In genomic region chr13:98027122-98027521, GRCm38 (mm10) we compare ENCODE assay signal across 9 mouse cellular contexts.
DNase-seq lines count a peak whose midpoint lies in the region; ATAC-seq and TF ChIP-seq lines count a peak whose summit lies in the region.
"Had no signal": no experiment of that assay in that cellular context is flagged by ENCODE, and none has a peak within 500 bp of the region (broad histone marks: within the 10 kb centered on the region; RNA-seq: fewer than 3 reads in every experiment).

No protein-coding gene starts in this region.

- no peak overlapping the region for H3K9ac ChIP-seq in ES-Bruce4 (ENCODE audit: low read depth, poor library complexity, severe bottlenecking)
- no peak overlapping the region for H3K9ac ChIP-seq in lung, embryonic 14.5 days
- H3K9ac ChIP-seq in forebrain, embryonic 14.5 days (ENCODE audit: low read length): no peak overlapping the region
- H3K9ac ChIP-seq: limb, embryonic 13.5 days had no signal

- WGBS in lung, embryonic 14.5 days: 51% methylated on average over 5 of the region's 5 CpGs
- 84% methylated on average over 5 of the region's 5 CpGs for WGBS in forebrain, embryonic 14.5 days

- DNase-seq in heart, postnatal 10 days: peak; percentile 35 to 51
- no peak for DNase-seq in heart, adult 9 months (ENCODE audit: low spot score in 2 of 2)
- DNase-seq in 416B (ENCODE audit: low read depth) (peak; percentile 63), adipocyte (ENCODE audit: low spot score) (no peak)
- DNase-seq in lung, embryonic 14.5 days: peak; percentile 75
- no peak for DNase-seq in forebrain, embryonic 14.5 days (ENCODE audit: low spot score)
- DNase-seq in cerebellum, adult 8-10 months: no peak

- no peaks in the 10 kb centered on the region for H3K27me3 ChIP-seq in ES-Bruce4 (ENCODE audit: control insufficient read depth, insufficient read depth, low read length, poor library complexity, severe bottlenecking)
- H3K27me3 ChIP-seq in lung, embryonic 14.5 days (ENCODE audit: insufficient read depth, low read length): no peaks in the 10 kb centered on the region
- H3K27me3 ChIP-seq in forebrain, embryonic 14.5 days (replicated peaks; ENCODE audit: control insufficient read depth, insufficient read depth, low read length): no peaks in the 10 kb centered on the region
- H3K27me3 ChIP-seq: limb, embryonic 13.5 days had no signal

- no peaks in the 10 kb centered on the region for H3K9me3 ChIP-seq in ES-Bruce4 (replicated peaks; ENCODE audit: control insufficient read depth, insufficient read depth, low read length, poor library complexity, severe bottlenecking)
- no peaks in the 10 kb centered on the region for H3K9me3 ChIP-seq in lung, embryonic 14.5 days (ENCODE audit: low read depth, low read length)
- no peaks in the 10 kb centered on the region for H3K9me3 ChIP-seq in forebrain, embryonic 14.5 days (replicated peaks; ENCODE audit: control insufficient read depth, low read length)
- H3K9me3 ChIP-seq: limb, embryonic 13.5 days had no signal

- no peak for TF ChIP-seq POLR2A in ES-Bruce4 (IDR thresholded peaks at IDR 0.05; ENCODE audit: insufficient read depth, low read length)

- ATAC-seq in lung, embryonic 14.5 days (ENCODE audit: insufficient read depth): no peak
- no peak for ATAC-seq in forebrain, embryonic 14.5 days

- H3K36me3 ChIP-seq in ES-Bruce4 (ENCODE audit: control insufficient read depth, insufficient read depth, low read length, poor library complexity, severe bottlenecking): no peaks in the 10 kb centered on the region
- H3K36me3 ChIP-seq in lung, embryonic 14.5 days (ENCODE audit: insufficient read depth): no peaks in the 10 kb centered on the region
- H3K36me3 ChIP-seq in forebrain, embryonic 14.5 days (ENCODE audit: control insufficient read depth, insufficient read depth, low read length): no peaks in the 10 kb centered on the region
- H3K36me3 ChIP-seq: limb, embryonic 13.5 days had no signal

- TF ChIP-seq CTCF in ES-Bruce4 (IDR thresholded peaks at IDR 0.05; ENCODE audit: low read depth, low read length): peak; percentile 2
- TF ChIP-seq CTCF in lung, embryonic 14.5 days (IDR thresholded peaks at IDR 0.05; ENCODE audit: low read depth): peak; percentile 41

- H3K27ac ChIP-seq in ES-Bruce4 (ENCODE audit: insufficient read depth, low read length): no peak overlapping the region
- peak overlapping the region; percentile 68 for H3K27ac ChIP-seq in lung, embryonic 14.5 days (ENCODE audit: low read depth)
- H3K27ac ChIP-seq in forebrain, embryonic 14.5 days (ENCODE audit: low read depth, low read length): no peak overlapping the region
- H3K27ac ChIP-seq: limb, embryonic 13.5 days had no signal

- H3K4me3 ChIP-seq in ES-Bruce4 (ENCODE audit: low read depth, low read length): no peak overlapping the region
- H3K4me3 ChIP-seq in lung, embryonic 14.5 days (ENCODE audit: low read depth, low read length): no peak overlapping the region
- no peak overlapping the region for H3K4me3 ChIP-seq in forebrain, embryonic 14.5 days (ENCODE audit: low read depth, low read length)
- H3K4me3 ChIP-seq: limb, embryonic 13.5 days had no signal

- no peaks in the 10 kb centered on the region for H3K4me1 ChIP-seq in ES-Bruce4 (ENCODE audit: control insufficient read depth, insufficient read depth, low read length)
- peaks cover 10% of the 10 kb centered on the region for H3K4me1 ChIP-seq in lung, embryonic 14.5 days (ENCODE audit: insufficient read depth)
- 0 out of 2 replicates have a peak, but pooled peaks cover 4% of the 10 kb centered on the region for H3K4me1 ChIP-seq in forebrain, embryonic 14.5 days (ENCODE audit: control insufficient read depth, insufficient read depth, low read length)

- TF ChIP-seq EP300 in ES-Bruce4 (IDR thresholded peaks at IDR 0.05; ENCODE audit: insufficient read depth, low read depth, low read length): no peak

- H3K4me2 ChIP-seq in lung, embryonic 14.5 days: peak overlapping the region; percentile 34
- no peak overlapping the region for H3K4me2 ChIP-seq in forebrain, embryonic 14.5 days (ENCODE audit: low read length)
- H3K4me2 ChIP-seq: limb, embryonic 13.5 days had no signal

- intact Hi-C loops in heart, postnatal 10 days (cut with DNase I): no loop called here

Comparison
In these comparisons a context has a peak if more than half of its experiments do, and no peak if none do; other contexts are left out.
1. DNase-seq: peak in heart, postnatal 10 days (2 of 2), 416B (single experiment) and lung, embryonic 14.5 days (single experiment); none in heart, adult 9 months (0 of 2), forebrain, embryonic 14.5 days (single experiment), cerebellum, adult 8-10 months (single experiment) and adipocyte (single experiment).